Mouse (Mus musculus) adrenal gland, adult 2 months (tissue): ENCODE measurements around the gene Cacna2d4. TPM values are rescaled to one million over a fixed set of nuclear protein-coding genes. Genes with fewer than 3 reads are reported as not detected.

ENCODE experiments used
- DNase-seq: peaks from one replicate; pipeline ENCODE4 v3.0.0; 2021
- polyA plus RNA-seq: library from polyadenylated mRNA; depleted of rRNA; stranded (reverse); fragments of >200 nt; gene quantifications from 2 replicates; pipeline ENCODE4 v1.2.3, GENCODE M21; 2012
- total RNA-seq, 2 experiments: library from RNA; stranded (reverse); gene quantifications; 2 replicates each; pipeline ENCODE4 v1.2.3; 2021

The Cacna2d4 gene
- total and polyA plus RNA-seq, 3 experiments, result 0.39 TPM; not detected in 2

GRCm38 (mm10) chr6:119312381-119312780 lies 76.1 kb downstream of the Cacna2d4 start:
- no peak for DNase-seq

GRCm38 (mm10) chr6:119313096-119313495 lies 76.8 kb downstream of the Cacna2d4 start:
- DNase-seq, result no peak

GRCm38 (mm10) chr6:119313588-119314375 lies 77.5 kb downstream of the Cacna2d4 start:
- DNase-seq, result no peak

GRCm38 (mm10) chr6:119314751-119315476 lies 78.6 kb downstream of the Cacna2d4 start:
- DNase-seq, result no peak

- DNase-seq, result no peak
These were observed 82.4 kb downstream of the Cacna2d4 start for GRCm38 (mm10) chr6:119318732-119319131.

GRCm38 (mm10) chr6:119319358-119319757 lies 83.0 kb downstream of the Cacna2d4 start:
- DNase-seq, result no peak

- peak; percentile 31 for DNase-seq
These were observed 84.2 kb downstream of the Cacna2d4 start for GRCm38 (mm10) chr6:119320481-119320880.

GRCm38 (mm10) chr6:119321752-119322151 lies 85.4 kb downstream of the Cacna2d4 start:
- no peak for DNase-seq

GRCm38 (mm10) chr6:119324776-119325175 lies 88.5 kb downstream of the Cacna2d4 start:
- no peak for DNase-seq

GRCm38 (mm10) chr6:119325978-119326377 lies 89.7 kb downstream of the Cacna2d4 start:
- DNase-seq, result no peak

- no peak for DNase-seq
These were observed 90.2 kb downstream of the Cacna2d4 start for GRCm38 (mm10) chr6:119326541-119326940.

- DNase-seq, result no peak
These were observed 92.3 kb downstream of the Cacna2d4 start for GRCm38 (mm10) chr6:119328521-119329115.

- DNase-seq, result peak; percentile 24
These were observed 92.9 kb downstream of the Cacna2d4 start for GRCm38 (mm10) chr6:119329215-119329714.

GRCm38 (mm10) chr6:119329936-119330335 lies 93.6 kb downstream of the Cacna2d4 start:
- DNase-seq, result no peak

GRCm38 (mm10) chr6:119330506-119330905 lies 94.2 kb downstream of the Cacna2d4 start, which contains the start of gene Lrtm2:
Gene Lrtm2 (minus strand): TSS chr6:119330766.
- no peak for DNase-seq

- DNase-seq, result no peak
These were observed 95.8 kb downstream of the Cacna2d4 start for GRCm38 (mm10) chr6:119332111-119332510.

- DNase-seq, result peak; percentile 76
These were observed 96.9 kb downstream of the Cacna2d4 start for GRCm38 (mm10) chr6:119333202-119333601.

- no peak for DNase-seq
These were observed 97.5 kb downstream of the Cacna2d4 start for GRCm38 (mm10) chr6:119333831-119334230.

- no peak for DNase-seq
These were observed 99.8 kb downstream of the Cacna2d4 start for GRCm38 (mm10) chr6:119336124-119336523.

GRCm38 (mm10) chr6:119337287-119337686 lies 101.0 kb downstream of the Cacna2d4 start:
- DNase-seq, result no peak

GRCm38 (mm10) chr6:119338121-119338912 lies 102.0 kb downstream of the Cacna2d4 start:
- DNase-seq, result no peak

- peak; percentile 26 for DNase-seq
These were observed 105.1 kb downstream of the Cacna2d4 start for GRCm38 (mm10) chr6:119341409-119341808.
